Mouse (Mus musculus) kidney, adult 2 months (tissue): ENCODE measurements around the gene Bcl11b.

ENCODE experiments used
- CTCF ChIP-seq: fragments of 200-500 bp; conservative IDR thresholded peaks from 2 replicates; pipeline ENCODE4 v1.5.1; 2011; ENCODE audit warnings: low read depth, mild to moderate bottlenecking, control low read depth, low read length, moderate library complexity, mixed read lengths; ENCODE audit not compliant: insufficient read depth, insufficient read length
- POLR2A ChIP-seq: fragments of 200-500 bp; IDR thresholded peaks from one replicate; pipeline ENCODE4 v1.6.1; 2011; ENCODE audit warnings: low read depth, low read length, control low read depth

DNA sequence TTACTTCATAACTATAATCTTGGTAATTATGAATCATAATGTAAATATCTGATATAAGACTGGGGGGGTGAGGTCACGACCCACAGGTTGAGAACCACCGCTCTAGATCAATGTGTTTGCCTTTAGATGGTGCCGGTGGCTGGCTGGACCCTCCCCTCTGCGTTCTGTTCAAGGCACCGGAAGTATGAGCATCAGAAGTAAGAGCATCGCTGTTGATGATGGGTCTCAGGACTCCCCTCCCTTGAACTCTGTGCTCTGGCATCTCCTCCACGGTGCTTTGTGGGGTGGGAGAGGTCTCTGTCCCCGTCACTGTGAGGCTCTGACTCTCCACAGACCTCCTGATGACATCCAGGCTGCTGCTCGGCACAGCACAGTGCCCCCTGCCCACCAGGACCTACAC lies 62.6 kb downstream of the Bcl11b start:
- no peak for TF ChIP-seq CTCF
- TF ChIP-seq POLR2A: no peak
